Mouse (Mus musculus): ENCODE data around the gene Atg13.

Atg13 gene

DNA sequence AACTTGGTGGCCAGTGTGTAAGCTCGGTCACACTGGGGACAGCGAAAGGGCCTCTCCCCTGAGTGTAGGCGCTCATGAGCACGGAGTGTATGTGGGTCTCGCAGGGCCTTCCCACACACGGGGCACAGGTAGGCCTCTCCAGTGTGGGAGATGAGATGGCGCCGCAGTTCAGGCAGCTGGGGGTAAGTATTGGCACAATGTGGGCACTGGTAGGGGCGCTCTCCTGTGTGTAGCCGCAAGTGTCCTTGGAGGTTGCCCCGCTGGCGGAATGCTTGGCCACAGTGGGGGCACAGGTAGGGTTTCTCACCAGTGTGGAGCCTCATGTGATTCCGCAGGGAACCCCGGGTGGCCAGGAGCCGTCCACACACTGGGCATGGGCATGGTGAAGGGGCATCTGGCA lies 65.0 kb downstream of the Atg13 start:
- peak; percentile 55 for DNase-seq

GRCm38 (mm10) chr2:91644021-91644420 lies 66.4 kb downstream of the Atg13 start:
- DNase-seq = peak; percentile 39

- DNase-seq = no peak
Measured at GRCm38 (mm10) chr2:91642825-91643415, 67.5 kb downstream of the Atg13 start.

DNA sequence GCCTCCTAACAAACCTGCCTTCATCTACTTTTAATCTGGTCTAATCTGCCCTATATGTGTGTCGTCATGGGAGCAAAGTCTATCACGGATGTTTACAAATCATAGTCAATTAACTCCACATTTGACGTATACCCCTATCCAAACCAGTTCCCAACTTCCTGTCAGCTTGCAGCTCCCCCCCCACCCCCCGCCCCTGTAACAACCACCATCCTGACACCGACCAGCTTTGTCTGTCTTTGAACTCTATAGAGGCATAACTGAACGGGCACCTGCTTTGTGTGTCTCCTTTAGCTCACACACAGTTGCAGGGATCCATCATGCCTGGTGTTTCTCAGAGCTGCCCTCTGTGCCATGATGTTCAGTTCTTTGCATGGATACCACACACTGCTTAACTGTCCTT lies 71.4 kb downstream of the Atg13 start:
- DNase-seq = peak; percentile 23

DNA sequence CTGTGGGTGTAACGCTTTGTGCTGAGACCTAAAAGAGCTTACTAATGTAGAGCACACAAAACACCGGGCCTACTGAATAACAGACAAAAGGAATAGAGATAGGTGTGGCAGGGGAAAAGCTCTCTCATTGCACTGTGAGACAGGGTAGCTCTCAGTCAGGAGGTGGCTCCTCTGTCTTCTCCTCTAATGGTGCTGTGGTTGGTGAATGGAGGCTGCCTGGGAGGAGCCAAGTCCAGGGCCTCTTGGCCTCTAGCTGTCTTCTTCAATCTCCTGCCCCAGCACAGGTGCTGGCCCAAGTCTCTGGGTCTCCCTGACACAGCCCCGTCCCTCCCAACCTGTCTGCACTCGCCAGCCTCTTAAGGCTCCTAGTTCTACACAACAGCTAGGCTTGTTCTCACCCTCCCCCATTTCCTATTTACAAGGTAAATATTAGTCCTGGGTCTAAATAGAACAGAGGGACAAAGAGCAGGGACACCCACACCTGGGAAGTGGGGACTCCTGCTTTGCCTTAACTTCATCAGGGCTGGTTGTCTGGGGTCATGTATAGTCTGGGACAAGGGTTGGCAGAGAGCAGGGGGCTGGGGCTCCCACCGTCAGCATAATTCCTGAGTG lies 73.5 kb downstream of the Atg13 start:
- peak; percentile 34 for DNase-seq

DNA sequence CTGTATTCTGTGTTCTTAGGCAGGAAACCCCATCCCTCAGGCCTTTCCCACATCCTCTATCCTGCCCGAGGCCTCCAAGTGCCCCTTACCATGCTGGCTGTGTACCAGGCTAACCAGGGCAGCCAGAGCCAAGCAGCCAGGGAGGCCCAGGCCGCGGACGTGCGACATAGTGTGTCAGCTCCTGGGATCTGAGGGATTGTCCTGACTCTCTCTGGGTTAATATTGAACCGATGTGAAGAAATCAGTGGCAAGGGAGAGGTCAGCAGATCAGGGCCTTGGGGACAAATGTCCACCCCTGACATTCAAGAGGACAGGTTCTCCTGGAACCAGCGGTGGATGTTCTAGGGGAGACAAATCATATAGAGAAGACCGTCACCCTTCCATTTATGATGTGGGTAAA lies 74.1 kb downstream of the Atg13 start, which contains the start of gene F2:
F2 (minus strand) TSS at position 186 of the 400 bp plus-strand sequence.
- DNase-seq = peak; percentile 26

DNA sequence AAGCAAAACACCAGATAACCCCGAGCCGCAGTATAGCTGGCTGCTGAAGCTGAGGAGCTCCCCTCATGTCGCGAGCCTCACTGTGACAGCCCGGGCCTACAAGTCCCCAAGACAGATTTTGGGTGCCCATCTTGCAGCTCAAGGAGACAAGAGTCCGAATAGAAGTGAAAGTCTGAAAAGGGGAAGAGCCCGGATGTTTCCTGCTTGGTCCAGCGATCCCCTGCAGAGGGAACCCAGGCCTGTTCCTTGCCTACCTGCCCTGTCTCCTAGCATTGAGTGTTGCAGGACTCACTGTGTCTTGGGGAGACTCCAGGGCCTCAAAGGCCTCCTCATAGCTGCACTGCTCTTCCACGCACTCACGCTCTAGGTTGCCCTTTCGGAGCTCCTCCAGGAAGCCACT lies 74.9 kb downstream of the Atg13 start:
- peak; percentile 29 for DNase-seq

GRCm38 (mm10) chr2:91634841-91635240 lies 75.5 kb downstream of the Atg13 start:
- peak; percentile 72 for DNase-seq

DNA sequence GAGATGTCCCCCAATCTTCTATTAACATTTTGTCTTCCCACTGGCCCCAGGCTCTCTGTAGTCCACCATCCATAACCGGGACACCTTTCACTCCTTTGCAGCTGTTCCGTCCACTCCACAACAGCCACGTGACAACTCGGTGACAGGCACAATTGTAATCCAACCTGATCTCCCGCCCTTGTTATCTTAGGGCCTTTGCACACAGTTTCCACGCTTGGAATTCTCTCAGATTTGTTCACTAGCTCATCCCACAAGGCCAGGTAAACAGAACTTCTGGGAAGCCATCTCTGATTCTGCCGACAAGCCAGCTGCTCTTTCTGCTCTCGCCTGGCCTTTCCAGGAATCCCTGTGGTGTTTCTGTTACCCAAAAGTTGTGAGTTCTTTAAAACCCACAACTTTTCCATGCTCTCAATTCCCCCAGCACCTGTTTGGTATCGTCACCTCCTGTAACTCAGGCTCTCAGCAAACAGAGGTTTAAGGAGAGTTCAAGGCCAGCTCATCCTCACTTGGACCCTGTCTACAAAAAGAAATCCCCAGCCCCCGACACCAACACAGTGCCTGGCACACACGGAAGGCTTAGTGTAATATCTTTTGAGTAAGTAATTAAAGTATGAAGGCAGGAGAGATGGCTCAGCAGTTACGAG lies 76.9 kb downstream of the Atg13 start:
- DNase-seq = no peak

GRCm38 (mm10) chr2:91632316-91632715 lies 78.1 kb downstream of the Atg13 start:
- DNase-seq = peak; percentile 16

DNA sequence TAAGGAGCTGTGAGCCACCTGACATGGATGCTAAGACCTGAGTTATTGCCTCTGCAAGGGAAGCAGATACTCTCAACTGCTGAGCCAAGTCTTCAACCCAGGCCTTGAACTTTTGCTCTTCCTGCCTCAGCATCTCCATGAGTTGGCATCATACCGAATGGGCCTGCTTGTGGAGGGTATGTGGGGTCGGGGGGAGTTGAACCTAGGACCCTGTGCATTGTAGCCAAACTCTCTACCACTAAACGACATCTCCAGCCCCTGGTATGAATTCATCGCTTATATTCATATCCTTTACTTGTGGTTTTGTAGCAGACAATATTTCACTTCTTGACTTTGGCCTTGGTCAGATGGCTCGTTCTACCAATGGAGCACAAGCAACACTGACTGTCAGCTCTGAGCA lies 78.5 kb downstream of the Atg13 start:
- DNase-seq = no peak

DNA sequence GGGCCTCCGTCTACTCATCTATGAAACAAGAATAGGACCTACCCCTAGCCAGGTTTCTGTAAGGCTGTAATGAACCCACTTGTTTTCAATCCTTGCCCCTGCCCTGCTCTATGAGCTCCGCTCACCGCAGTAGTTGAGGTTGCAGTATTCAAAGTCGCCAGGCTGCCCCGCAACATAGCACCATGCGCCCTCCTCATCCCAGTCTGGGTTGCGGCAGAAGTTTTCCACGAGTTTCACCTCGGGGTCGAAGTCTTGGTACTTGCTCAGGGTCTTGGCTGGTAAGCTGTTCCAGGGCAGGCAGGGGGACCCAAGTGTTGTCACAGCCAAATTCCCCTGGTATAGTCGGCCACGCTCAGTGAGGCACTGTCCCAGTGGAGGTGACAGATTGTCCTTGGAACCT lies 80.0 kb downstream of the Atg13 start:
- DNase-seq = no peak

DNA sequence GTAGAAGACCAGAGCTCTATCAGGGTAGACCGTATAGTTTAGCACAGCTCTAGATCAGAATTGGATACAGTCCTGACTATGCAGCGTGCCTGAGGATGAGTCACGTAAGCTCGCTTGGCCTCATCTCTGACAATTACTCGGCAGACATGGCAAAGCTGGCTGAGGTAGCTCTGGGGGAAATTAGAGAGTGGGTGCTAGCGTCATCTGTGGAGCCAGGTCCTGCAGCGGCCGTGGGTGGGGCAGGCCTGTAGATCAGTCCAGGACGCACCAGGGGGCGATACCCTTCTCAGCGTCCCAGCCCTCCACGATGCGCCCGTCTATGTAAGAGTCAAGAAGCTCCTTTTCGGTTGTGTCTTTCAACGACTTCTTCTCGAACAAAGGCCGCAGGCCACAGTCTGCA lies 80.7 kb downstream of the Atg13 start:
- DNase-seq = peak; percentile 65

- no peak for DNase-seq
Measured at GRCm38 (mm10) chr2:91628171-91628570, 82.2 kb downstream of the Atg13 start.

- DNase-seq = no peak
Measured at GRCm38 (mm10) chr2:91627486-91627885, 82.9 kb downstream of the Atg13 start.

All from thymus, postnatal 4 days (tissue).